Mouse (Mus musculus) left cerebral cortex, adult 8-10 months (tissue): ENCODE data around the gene Ildr2. TPM values are rescaled to one million over a fixed set of nuclear protein-coding genes. Genes with fewer than 3 reads are reported as not detected.

Experiments
- DNase-seq, 2 experiments: peaks; one replicate each; pipeline ENCODE4 v3.0.0; 2022; ENCODE audit warnings: low spot score in 2 of 2
- total RNA-seq, 4 experiments: library from RNA; stranded (reverse); gene quantifications; 2 replicates each; pipeline ENCODE4 v1.2.4; 2022

Gene Ildr2
- total RNA-seq, 4 experiments from 2014 or later, result 82.4 to 90.9 (median 86.5) TPM

- DNase-seq, result no peak
Observed at GRCm38 (mm10) chr1:166283451-166283850, 29.5 kb downstream of the Ildr2 start.

GRCm38 (mm10) chr1:166284390-166284789 lies 30.5 kb downstream of the Ildr2 start:
- no peak for DNase-seq

- no peak for DNase-seq
Observed at GRCm38 (mm10) chr1:166286231-166286630, 32.3 kb downstream of the Ildr2 start.

GRCm38 (mm10) chr1:166290562-166290961 lies 36.6 kb downstream of the Ildr2 start:
- DNase-seq, result no peak

- no peak for DNase-seq
Observed at GRCm38 (mm10) chr1:166293086-166293485, 39.1 kb downstream of the Ildr2 start.

- DNase-seq, result no peak
Observed at GRCm38 (mm10) chr1:166295548-166295947, 41.6 kb downstream of the Ildr2 start.

GRCm38 (mm10) chr1:166296371-166296770 lies 42.4 kb downstream of the Ildr2 start:
- no peak for DNase-seq

- DNase-seq, result no peak
Observed at GRCm38 (mm10) chr1:166296971-166297370, 43.0 kb downstream of the Ildr2 start.

DNA sequence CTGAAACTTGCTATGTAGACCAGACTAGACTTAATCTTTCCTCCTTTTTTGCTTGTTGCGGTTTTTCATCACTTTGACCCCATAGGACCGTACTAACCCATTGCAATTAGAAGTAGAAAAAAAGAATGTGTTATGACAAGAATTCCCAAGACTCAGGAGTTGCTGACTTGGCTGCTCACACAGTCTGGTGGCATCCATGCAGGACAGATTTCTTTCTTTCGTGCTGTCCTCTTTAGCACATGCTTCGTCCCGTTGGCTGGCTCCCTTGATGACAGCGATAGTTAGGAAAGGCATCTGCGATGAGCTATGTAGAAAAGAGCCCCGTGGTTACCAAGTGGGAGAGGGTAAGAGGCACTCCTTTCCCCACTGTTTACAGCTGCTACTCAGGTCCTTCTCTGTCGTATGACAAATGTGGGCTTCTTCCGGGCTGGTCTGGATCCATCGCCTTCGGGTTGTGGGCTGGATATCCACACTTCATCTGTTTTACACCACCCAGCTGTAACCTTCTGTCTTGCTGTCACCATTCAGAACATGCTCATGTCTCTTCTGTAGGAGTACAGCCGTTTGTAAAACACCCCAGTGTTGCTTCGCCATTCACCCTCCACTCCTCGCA lies 43.7 kb downstream of the Ildr2 start:
- DNase-seq, result peak in 1 of 2 experiments; percentile 58

DNA sequence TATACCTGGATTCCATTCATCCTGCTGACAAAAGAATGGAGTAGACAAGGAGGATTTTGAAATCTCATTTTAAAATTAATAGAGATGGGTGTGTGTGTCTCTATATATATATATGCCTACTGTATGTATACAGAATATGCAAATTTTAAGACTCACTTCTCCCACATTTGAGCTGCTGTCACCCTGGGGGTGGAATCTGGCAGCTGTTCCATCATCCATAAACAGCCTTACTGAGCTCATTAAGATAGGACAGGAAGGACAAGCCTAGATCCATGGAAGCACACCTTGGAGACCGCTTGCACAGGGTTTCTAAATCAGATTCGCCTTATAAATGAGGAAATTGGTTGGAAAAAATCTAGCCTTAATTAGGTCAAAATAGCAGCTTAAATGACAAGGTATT lies 44.9 kb downstream of the Ildr2 start:
- peak in 1 of 2 experiments; percentile 69 for DNase-seq

DNA sequence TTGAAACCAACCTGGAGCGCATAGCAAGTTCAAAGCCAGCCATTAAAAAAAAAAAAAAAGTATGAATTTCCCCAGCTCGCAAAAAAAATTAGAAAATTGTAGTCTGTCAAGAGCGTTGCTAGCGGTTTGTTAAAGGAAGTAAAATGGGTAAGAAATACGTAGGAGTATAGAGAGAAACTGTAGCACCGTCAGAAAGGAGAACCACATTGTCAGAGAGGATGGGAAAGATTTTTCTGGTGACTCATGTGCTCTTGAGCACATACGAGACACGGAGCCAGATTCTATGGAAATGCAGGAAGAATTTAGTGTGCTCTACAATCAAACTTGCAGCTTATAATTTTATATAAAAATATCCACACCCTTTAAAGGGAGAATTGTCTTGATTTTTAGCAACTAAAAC lies 45.9 kb downstream of the Ildr2 start:
- no peak for DNase-seq

DNA sequence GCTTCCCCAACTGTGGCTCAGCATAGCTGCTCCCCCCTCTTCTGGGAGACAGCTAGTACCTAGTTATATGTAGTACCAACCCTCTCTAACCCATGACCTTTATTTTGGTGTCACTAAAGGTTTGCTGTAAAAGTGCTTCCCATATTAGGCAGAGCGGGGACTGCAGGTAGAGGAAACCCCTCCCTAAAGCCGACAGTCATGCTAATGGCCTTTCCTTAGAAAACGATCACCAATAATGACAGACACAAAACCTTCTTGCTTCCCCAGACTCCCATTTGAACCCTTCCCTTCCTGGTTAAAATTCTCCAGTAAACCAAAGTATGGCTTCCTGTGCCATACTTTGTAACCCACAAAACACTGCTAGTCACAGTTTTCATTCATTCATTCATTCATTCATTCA lies 46.6 kb downstream of the Ildr2 start:
- no peak for DNase-seq

DNA sequence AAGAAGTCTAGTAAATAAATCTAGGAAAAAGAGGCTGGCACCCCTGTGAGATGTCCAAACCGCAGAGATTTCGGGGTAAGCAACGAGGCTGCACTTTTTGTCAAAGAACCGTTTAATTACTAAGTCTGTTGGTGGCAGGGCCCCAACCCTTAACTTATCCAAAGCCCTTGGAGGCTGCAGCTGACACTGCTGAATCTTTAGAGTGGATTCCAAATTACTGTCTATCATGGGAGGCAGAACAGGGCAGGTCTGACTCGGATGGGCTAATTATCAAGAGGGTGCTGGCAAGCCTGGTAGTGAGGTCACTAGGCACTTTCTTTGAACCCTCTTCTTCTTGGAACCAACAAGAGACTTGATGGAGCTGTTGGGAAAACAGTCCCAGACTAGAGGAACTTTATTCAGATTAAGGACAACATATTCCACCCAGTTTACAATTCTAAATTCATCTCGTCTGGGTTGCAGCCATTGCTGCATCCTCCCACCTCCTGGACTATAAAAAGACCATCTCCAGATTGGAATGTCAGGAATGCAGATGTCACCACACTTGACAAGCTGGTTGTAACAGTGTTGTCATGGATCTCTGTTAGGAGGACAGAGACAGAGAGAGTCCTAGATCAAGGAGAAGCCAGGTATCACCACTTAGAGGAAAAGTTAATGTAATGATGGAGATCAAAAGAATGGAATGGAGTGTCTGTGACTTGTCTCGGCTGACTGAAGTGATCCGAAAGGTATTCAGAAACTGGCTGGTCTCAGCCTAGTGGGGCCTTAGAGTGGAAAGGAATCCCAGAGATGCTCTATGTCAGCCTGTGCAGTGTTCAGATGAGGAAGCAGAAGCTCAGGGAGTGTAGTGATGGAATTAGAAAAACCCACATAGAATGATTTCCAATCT lies 50.7 kb downstream of the Ildr2 start:
- DNase-seq, result peak in 1 of 2 experiments; percentile 70

DNA sequence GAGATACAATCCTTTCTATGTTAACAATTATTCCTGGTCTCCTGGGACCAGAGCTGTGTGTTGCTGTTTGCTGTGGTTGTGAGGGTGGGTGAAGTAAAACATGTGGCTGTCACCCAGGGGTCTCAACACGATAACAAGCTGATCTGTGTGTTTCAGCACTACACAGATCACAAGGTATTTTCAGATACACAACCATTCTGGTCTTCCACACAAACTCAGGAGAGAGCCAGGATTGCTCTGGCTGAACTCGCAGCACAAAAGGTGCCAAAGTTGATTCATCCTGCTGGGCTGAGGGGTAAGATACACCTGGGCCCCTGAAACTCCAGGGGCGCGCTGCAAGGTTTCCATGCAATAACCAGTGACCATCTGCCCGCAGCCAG lies 54.5 kb downstream of the Ildr2 start:
- no peak for DNase-seq

- peak in 1 of 2 experiments; percentile 61 for DNase-seq
Observed at GRCm38 (mm10) chr1:166308851-166309715, 55.1 kb downstream of the Ildr2 start.

DNA sequence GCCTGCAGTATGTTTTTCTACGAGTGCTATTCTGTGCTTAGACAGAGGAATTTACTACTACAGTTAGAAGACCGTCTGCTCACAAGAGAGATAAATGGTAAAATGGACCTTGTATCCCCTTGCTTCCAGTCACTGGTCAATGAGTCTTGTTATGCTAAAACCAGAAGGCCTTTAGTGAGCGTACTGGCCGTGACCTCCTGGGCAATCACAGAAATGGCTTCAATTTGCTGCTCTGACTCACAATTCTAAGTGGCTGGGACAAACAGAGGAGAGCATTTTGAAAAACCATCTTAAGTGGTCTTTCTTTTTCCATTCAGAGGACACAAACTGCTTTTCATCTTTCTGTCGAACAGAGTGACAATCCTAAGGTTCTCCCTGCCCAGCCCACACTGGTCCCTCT lies 57.2 kb downstream of the Ildr2 start:
- no peak for DNase-seq

GRCm38 (mm10) chr1:166313637-166314036 lies 59.7 kb downstream of the Ildr2 start:
- peak in 1 of 2 experiments; percentile 87 for DNase-seq

GRCm38 (mm10) chr1:166315706-166316105 lies 61.8 kb downstream of the Ildr2 start:
- no peak for DNase-seq

GRCm38 (mm10) chr1:166319132-166319698 lies 65.3 kb downstream of the Ildr2 start:
- DNase-seq, result no peak

DNA sequence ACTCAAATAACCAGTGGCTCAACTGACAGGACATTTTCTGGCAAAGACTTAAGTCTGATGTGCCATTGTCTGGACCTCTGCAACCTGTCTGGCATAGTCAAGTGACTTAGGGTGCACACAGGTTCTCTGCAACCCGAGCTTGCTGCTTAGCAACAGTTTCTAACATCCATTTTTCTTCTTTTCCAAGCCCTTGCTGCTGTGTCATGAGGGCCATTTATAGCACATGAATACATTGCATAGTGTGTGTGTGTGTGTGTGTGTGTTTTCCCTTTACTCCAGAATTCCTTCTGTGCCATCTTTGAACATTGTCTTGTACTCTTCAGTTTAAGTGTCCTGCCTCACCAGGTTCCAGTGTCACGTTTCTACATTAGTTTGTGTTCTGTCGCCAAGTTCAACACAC lies 72.5 kb downstream of the Ildr2 start:
- DNase-seq, result no peak

DNA sequence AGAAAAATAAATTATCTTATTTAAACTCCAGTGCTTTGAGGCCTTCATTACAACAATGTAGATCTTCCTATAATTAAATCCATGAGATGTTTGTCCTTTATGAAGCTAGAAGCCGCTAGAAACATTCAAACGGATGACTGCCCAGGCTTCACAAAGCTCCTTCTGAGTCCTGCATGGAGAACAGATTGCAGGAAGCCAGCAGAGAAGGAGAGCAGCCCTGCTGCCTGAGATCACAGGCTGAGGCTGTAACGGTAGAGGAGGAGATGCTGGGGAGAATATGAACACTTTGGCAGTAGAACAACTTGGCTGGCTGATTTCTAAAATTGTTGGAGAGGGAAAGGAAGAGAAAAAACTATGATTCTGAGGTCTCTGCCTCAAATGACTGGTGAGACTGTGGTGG lies 76.8 kb downstream of the Ildr2 start:
- no peak for DNase-seq
